Mouse (Mus musculus) kidney, adult 2 months (tissue): ENCODE results near the gene Tldc1. TPM values are rescaled to one million over a fixed set of nuclear protein-coding genes. Genes with fewer than 3 reads are reported as not detected.

Experiments
- DNase-seq: peaks from one replicate; pipeline ENCODE4 v3.0.0; 2021
- H3K27ac ChIP-seq: fragments of 200-500 bp; 2 replicates; pipeline ENCODE4 v1.5.1; 2012; ENCODE audit warnings: low read depth, low read length, control low read depth, inconsistent platforms; ENCODE audit not compliant: insufficient read depth
- H3K27me3 ChIP-seq: fragments of 200-500 bp; replicated peaks from 2 replicates; pipeline ENCODE4 v1.6.1; 2012; ENCODE audit warnings: mild to moderate bottlenecking, moderate library complexity, low read length, inconsistent platforms; ENCODE audit not compliant: control insufficient read depth, insufficient read depth
- H3K36me3 ChIP-seq: fragments of 200-500 bp; 2 replicates; pipeline ENCODE4 v1.6.1; 2012; ENCODE audit warnings: mild to moderate bottlenecking, moderate library complexity, low read length, inconsistent platforms; ENCODE audit not compliant: control insufficient read depth, insufficient read depth
- H3K4me1 ChIP-seq: fragments of 200-500 bp; 2 replicates; pipeline ENCODE4 v1.6.1; 2011; ENCODE audit warnings: low read length; ENCODE audit not compliant: control insufficient read depth, insufficient read depth
- H3K4me3 ChIP-seq: fragments of 200-500 bp; 2 replicates; pipeline ENCODE4 v1.5.1; 2011; ENCODE audit warnings: mild to moderate bottlenecking, low read depth, low read length, control low read depth; ENCODE audit not compliant: insufficient read depth
- CTCF ChIP-seq: fragments of 200-500 bp; conservative IDR thresholded peaks from 2 replicates; pipeline ENCODE4 v1.5.1; 2011; ENCODE audit warnings: low read depth, mild to moderate bottlenecking, control low read depth, low read length, moderate library complexity, mixed read lengths; ENCODE audit not compliant: insufficient read depth, insufficient read length
- POLR2A ChIP-seq: fragments of 200-500 bp; IDR thresholded peaks from one replicate; pipeline ENCODE4 v1.6.1; 2011; ENCODE audit warnings: low read depth, low read length, control low read depth
- WGBS: fragments of 180-500 bp; shearing (Covaris S2); methylation state at CpG from one replicate; pipeline ENCODE4 v1.1.7; 2018; 5-methylcytosine and 5-hydroxymethylcytosine counted together
- polyA plus RNA-seq: library from polyadenylated mRNA; depleted of rRNA; stranded (reverse); fragments of >200 nt; gene quantifications from 2 replicates; pipeline ENCODE4 v1.2.3, GENCODE M21; 2012

The Tldc1 gene
- polyA plus RNA-seq, 1 experiment, result 11.6 TPM

DNA sequence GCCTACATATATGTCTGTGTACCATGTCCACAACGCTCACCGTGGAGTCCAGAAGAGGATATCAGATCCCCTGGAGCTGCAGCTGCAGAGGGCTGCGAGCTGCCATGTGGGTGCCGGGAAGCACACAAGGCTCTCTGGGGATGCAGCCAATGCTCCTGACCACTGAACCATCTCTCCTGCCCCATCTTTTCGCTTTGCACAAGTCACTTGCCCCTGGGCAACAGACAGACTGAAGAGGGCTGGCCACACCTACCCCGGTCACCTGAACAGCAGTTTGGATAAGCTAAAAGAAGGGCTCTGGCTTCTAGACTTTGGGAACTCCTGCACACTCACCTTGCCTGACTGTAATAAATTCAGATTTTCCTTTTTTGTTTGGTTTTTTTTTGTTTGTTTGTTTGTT is 43.5 kb upstream of the Tldc1 start:
- no peak overlapping the region for H3K4me3 ChIP-seq
- WGBS, result 86% methylated on average over 6 of the region's 6 CpGs
- TF ChIP-seq POLR2A (no peak), CTCF (no peak)
- no peak overlapping the region for H3K27ac ChIP-seq
- H3K27me3 ChIP-seq, result no peaks in the 10 kb centered on the region
- peak; percentile 80 for DNase-seq
- peaks cover 25% of the 10 kb centered on the region for H3K4me1 ChIP-seq
- no peaks in the 10 kb centered on the region for H3K36me3 ChIP-seq

DNA sequence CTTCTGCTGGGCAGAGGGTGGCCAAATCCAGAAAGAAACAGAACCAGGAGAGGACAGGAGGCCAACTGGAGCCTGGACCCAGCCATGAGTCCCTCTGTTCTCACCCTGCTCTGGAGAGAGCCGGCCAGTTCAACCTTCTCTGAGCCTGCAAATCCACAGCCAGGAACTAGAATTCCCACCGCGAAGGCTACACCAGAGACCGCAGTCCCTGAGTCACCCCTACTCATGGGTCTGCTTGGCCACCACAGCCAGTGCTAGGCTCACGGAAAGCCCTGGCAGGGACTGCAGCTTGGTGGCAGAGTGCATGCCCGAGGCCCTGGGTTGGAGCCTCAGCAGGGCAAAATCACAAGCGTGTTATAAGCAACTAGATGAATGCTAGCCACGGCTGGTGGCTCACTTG is 41.8 kb upstream of the Tldc1 start:
- 83% methylated on average over 8 of the region's 8 CpGs for WGBS
- TF ChIP-seq POLR2A (no peak), CTCF (no peak)
- no peak for DNase-seq
- Histone ChIP-seq H3K4me1 (peaks cover 13% of the 10 kb centered on the region), H3K4me3 (no peak overlapping the region), H3K27me3 (no peaks in the 10 kb centered on the region), H3K36me3 (no peaks in the 10 kb centered on the region), H3K27ac (peak overlapping the region; percentile 26)

DNA sequence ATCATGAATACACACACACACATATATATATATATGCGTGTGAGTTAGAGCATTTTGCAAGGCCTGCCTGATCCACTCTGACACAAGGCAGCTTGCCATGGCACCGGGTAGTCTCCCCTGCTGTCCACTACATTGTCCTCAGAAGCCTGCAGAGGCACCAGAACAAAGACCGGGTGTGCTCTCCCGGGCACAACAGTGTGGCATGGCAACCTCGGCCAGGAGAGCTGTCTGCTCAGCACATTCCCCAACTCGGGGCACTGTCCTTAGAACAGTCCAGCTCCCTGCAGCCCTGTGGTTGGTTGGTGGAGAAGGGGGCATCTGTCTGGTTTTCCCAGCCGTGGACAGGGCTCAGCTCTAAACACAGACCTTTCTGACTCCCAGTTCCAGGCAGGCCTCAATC is 41.1 kb upstream of the Tldc1 start:
- no peak overlapping the region for H3K4me3 ChIP-seq
- H3K4me1 ChIP-seq, result peaks cover 9% of the 10 kb centered on the region; the same call in 1 of the 2 replicates
- H3K27ac ChIP-seq, result peak overlapping the region; percentile 26
- 49% methylated on average over 7 of the region's 7 CpGs for WGBS
- H3K27me3 ChIP-seq, result no peaks in the 10 kb centered on the region
- TF ChIP-seq POLR2A, result no peak
- no peaks in the 10 kb centered on the region for H3K36me3 ChIP-seq
- peak; percentile 86 for DNase-seq

DNA sequence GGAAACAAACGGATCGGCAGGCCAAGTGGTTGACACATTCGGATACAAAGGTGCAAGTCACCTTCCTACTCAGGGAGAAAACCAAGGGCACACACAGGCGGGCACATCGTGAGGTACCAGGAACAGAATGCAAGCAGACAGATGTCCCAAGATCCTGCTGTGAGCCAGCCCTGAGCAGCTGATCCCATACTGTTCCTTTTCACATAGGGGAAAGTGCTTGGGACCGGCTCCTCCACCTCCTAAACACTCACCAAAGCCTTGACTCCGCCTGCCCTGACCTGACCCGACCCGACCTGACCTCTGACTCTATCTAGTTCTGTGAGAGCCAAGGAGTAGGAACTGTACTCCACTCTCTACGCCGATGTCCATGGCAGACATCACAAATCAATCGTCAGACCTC is 39.2 kb upstream of the Tldc1 start:
- Histone ChIP-seq H3K27me3 (no peaks in the 10 kb centered on the region), H3K36me3 (no peaks in the 10 kb centered on the region), H3K4me3 (no peak overlapping the region), H3K4me1 (peaks cover 12% of the 10 kb centered on the region), H3K27ac (no peak overlapping the region)
- WGBS, result 49% methylated on average over 12 of the region's 12 CpGs
- no peak for TF ChIP-seq CTCF
- TF ChIP-seq POLR2A, result no peak
- DNase-seq, result no peak

DNA sequence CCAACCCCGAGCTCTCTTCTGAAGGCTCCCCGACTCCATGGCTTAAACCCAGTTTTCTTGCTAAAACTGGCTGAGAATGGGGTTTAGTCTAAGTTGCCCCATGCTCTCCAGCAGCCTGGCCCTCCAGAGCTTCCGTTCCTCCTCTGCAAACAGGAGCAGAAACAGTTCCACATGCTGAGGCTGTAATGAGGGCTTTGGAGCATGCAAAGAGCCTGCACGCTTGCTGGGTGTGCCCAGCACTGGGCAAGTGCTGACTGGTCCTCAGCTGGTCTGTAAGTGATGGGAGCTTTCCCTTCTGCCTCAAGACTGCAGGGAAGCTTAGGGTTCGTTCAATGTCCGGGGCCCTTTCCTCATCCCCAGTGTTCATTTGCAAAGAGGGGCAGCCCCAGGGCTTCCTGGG is 38.0 kb upstream of the Tldc1 start:
- Histone ChIP-seq H3K4me1 (peaks cover 23% of the 10 kb centered on the region), H3K27ac (no peak overlapping the region), H3K36me3 (no peaks in the 10 kb centered on the region), H3K27me3 (no peaks in the 10 kb centered on the region), H3K4me3 (no peak overlapping the region)
- TF ChIP-seq CTCF, result no peak
- TF ChIP-seq POLR2A, result no peak
- 90% methylated on average over 6 of the region's 6 CpGs for WGBS
- no peak for DNase-seq

DNA sequence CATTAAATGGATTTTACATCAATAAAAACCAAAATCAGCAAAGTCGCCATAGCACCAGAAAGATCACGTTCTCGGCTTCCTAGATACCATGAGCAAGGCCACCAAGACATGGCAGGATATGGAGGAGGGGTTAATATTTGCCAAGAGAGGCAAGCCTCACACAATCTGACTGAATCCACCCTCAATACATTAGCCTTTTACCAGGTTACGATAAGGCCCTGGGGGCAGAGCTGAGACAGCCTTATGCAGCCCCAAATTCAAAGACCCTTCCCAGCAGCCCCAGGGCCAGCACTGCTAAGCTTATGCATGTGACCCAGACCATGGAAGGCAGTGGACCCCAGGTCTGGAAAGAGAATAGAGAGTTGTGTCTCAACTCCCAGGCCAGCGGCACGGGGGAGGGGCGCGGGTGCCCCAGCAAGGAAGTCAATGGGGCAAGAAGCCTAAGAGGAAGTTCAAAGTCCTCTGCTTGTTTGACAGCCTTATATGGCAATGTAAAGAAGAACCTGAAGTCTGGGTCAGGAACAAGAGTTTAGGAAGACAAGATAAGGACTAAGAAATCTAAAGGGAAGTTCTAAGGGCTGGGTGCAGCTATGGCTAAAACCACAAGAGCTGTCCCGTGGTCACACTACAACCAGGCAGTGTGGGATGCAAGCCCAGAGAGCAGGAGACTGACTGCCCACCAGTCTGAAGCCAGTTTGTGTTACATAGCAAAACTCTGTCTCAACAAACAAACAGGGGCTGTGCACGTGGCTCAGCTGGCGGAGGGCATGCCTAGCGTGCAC is 34.6 kb upstream of the Tldc1 start:
- Histone ChIP-seq H3K27me3 (no peaks in the 10 kb centered on the region), H3K4me3 (no peak overlapping the region), H3K36me3 (no peaks in the 10 kb centered on the region), H3K27ac (no peak overlapping the region), H3K4me1 (peaks cover 20% of the 10 kb centered on the region)
- peak; percentile 61 for DNase-seq
- no peak for TF ChIP-seq CTCF
- no peak for TF ChIP-seq POLR2A
- 48% methylated on average over 12 of the region's 12 CpGs for WGBS

DNA sequence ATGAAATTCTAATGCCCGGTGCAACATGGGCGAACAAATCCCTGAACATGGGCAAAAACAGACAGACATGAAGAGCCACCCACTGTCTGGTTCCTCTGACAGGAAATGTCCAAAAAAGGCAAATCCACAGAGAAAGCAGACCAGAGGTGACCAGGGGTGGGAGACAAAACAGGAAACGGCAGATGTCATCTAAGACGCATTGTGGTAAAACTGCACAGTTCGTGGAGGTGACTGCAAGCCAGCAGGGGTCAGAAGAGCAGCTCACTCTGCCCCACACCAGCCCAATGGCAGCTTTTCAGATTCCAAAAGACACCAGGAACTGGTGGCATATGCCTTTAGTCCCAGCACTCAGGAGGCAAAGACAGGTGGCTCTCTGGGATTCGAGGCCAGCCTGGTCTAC is 33.7 kb upstream of the Tldc1 start:
- 40% methylated on average over 6 of the region's 6 CpGs for WGBS
- H3K27ac ChIP-seq, result no peak overlapping the region
- TF ChIP-seq POLR2A (no peak), CTCF (peak; percentile 44; the same call in 1 of the 2 replicates)
- peak; percentile 52 for DNase-seq
- no peaks in the 10 kb centered on the region for H3K27me3 ChIP-seq
- H3K36me3 ChIP-seq, result no peaks in the 10 kb centered on the region
- H3K4me1 ChIP-seq, result peaks cover 20% of the 10 kb centered on the region
- no peak overlapping the region for H3K4me3 ChIP-seq
